ENCODE assay signal across 25 mouse cellular contexts in genomic region chr6:73576708-73577107, GRCm38 (mm10).
"Had no signal": no experiment of that assay in that cellular context is flagged by ENCODE, and none has a peak within 500 bp of the region (broad histone marks: within the 10 kb centered on the region; RNA-seq: fewer than 3 reads in every experiment).

No protein-coding gene starts in this region.

- H3K9ac ChIP-seq: heart, embryonic 13.5 days; heart, embryonic 15.5 days; hindbrain, embryonic 13.5 days; hindbrain, embryonic 15.5 days; kidney, embryonic 15.5 days; limb, embryonic 12.5 days; liver, embryonic 13.5 days; liver, embryonic 15.5 days; liver, postnatal 0 days had no signal

- H3K36me3 ChIP-seq: heart, embryonic 13.5 days; heart, embryonic 15.5 days; hindbrain, embryonic 13.5 days; hindbrain, embryonic 15.5 days; kidney, embryonic 15.5 days; limb, embryonic 10.5 days; limb, embryonic 12.5 days; liver, embryonic 13.5 days; liver, embryonic 15.5 days had no signal

- H3K4me1 ChIP-seq: heart, embryonic 13.5 days; heart, embryonic 15.5 days; hindbrain, embryonic 13.5 days; hindbrain, embryonic 15.5 days; kidney, embryonic 15.5 days; limb, embryonic 10.5 days; limb, embryonic 12.5 days; liver, embryonic 13.5 days; liver, embryonic 15.5 days had no signal

- H3K4me3 ChIP-seq: gastrocnemius, adult 2 months; heart, embryonic 13.5 days; heart, embryonic 15.5 days; hindbrain, embryonic 13.5 days; hindbrain, embryonic 15.5 days; kidney, embryonic 15.5 days; left cerebral cortex, adult 2 months; limb, embryonic 10.5 days; limb, embryonic 12.5 days; liver, embryonic 13.5 days; liver, embryonic 15.5 days had no signal

- DNase-seq: gastrocnemius, adult 2 months; gastrocnemius, postnatal 10 days; gastrocnemius, postnatal 25 days; heart, adult 18-20 months; heart, postnatal 14 days; heart, postnatal 36 days; kidney, adult 11 months; kidney, adult 2 months; kidney, adult 9 months; kidney, postnatal 14 days; kidney, postnatal 36 days; liver; liver, embryonic 13.5 days; liver, postnatal 0 days had no signal

- H3K27me3 ChIP-seq: heart, embryonic 13.5 days; heart, embryonic 15.5 days; hindbrain, embryonic 13.5 days; hindbrain, embryonic 15.5 days; kidney, embryonic 15.5 days; limb, embryonic 12.5 days; liver, embryonic 13.5 days; liver, embryonic 15.5 days had no signal

- H3K27ac ChIP-seq: gastrocnemius, adult 2 months; heart, embryonic 13.5 days; heart, embryonic 15.5 days; hindbrain, embryonic 13.5 days; hindbrain, embryonic 15.5 days; hindbrain, postnatal 0 days; kidney, embryonic 15.5 days; kidney, postnatal 0 days; left cerebral cortex, adult 2 months; limb, embryonic 10.5 days; limb, embryonic 12.5 days; liver, embryonic 13.5 days; liver, embryonic 15.5 days had no signal
